Mouse (Mus musculus) neural tube, embryonic 11.5 days (tissue): Measurements from ENCODE around the gene Mr1. TPM values are rescaled to one million over a fixed set of nuclear protein-coding genes. Genes with fewer than 3 reads are reported as not detected.

Experiments
- ATAC-seq: fragments of 200-750 bp; cut with Nextera tagmentation; 2 replicates; pipeline ENCODE4 v1.8.0; 2017; ENCODE audit warnings: moderate number of reproducible peaks, mild to moderate bottlenecking, moderate TSS enrichment, moderate library complexity; ENCODE audit not compliant: insufficient read depth, low FRiP score, low TSS enrichment
- DNase-seq: peaks from one replicate; pipeline ENCODE4 v3.0.0-alpha.2; 2015; ENCODE audit warnings: low spot score
- H3K27ac ChIP-seq: fragments of 300-500 bp; sonication (generic); 2 replicates; pipeline ENCODE4 v1.5.1; 2014; ENCODE audit warnings: low read depth, mild to moderate bottlenecking, low read length
- H3K27me3 ChIP-seq: fragments of 300-500 bp; sonication (generic); 2 replicates; pipeline ENCODE4 v1.6.1; 2014; ENCODE audit warnings: mild to moderate bottlenecking, low read length, mixed read lengths; ENCODE audit not compliant: control insufficient read depth, insufficient read depth
- H3K36me3 ChIP-seq: fragments of 300-500 bp; sonication (generic); 2 replicates; pipeline ENCODE4 v1.6.1; 2014; ENCODE audit warnings: mild to moderate bottlenecking, low read length, moderate library complexity, mixed read lengths; ENCODE audit not compliant: control insufficient read depth, insufficient read depth
- H3K4me1 ChIP-seq: fragments of 300-500 bp; sonication (generic); 2 replicates; pipeline ENCODE4 v1.6.1; 2014; ENCODE audit warnings: low read length, mixed read lengths; ENCODE audit not compliant: control insufficient read depth, insufficient read depth
- H3K4me2 ChIP-seq: fragments of 300-500 bp; sonication (generic); 2 replicates; pipeline ENCODE4 v1.6.1; 2014; ENCODE audit warnings: low read depth, mild to moderate bottlenecking, moderate library complexity
- H3K4me3 ChIP-seq: fragments of 300-500 bp; sonication (generic); 2 replicates; pipeline ENCODE4 v1.5.1; 2014; ENCODE audit warnings: low read depth, low read length
- H3K9ac ChIP-seq: fragments of 300-500 bp; sonication (generic); 2 replicates; pipeline ENCODE4 v1.6.1; 2014; ENCODE audit warnings: mild to moderate bottlenecking, low read length
- H3K9me3 ChIP-seq: fragments of 300-500 bp; sonication (generic); 2 replicates; pipeline ENCODE4 v1.6.1; 2016; ENCODE audit warnings: low read length; ENCODE audit not compliant: control insufficient read depth
- WGBS: fragments of 180-500 bp; shearing (Covaris S2); extraction: QIAGEN DNeasy Blood & Tissue Kit; methylation state at CpG from one replicate; pipeline ENCODE4 v1.1.7; 2014; 5-methylcytosine and 5-hydroxymethylcytosine counted together
- polyA plus RNA-seq: library from polyadenylated mRNA; unstranded; fragments of >200 nt; fragmentation: Nextera tagmentation; extraction: Ambion mirVana; gene quantifications from 2 replicates; pipeline ENCODE4 v1.2.1, GENCODE M21; 2014

Gene Mr1
- polyA plus RNA-seq, 1 experiment from 2014 or later, result 0.37 TPM

DNA sequence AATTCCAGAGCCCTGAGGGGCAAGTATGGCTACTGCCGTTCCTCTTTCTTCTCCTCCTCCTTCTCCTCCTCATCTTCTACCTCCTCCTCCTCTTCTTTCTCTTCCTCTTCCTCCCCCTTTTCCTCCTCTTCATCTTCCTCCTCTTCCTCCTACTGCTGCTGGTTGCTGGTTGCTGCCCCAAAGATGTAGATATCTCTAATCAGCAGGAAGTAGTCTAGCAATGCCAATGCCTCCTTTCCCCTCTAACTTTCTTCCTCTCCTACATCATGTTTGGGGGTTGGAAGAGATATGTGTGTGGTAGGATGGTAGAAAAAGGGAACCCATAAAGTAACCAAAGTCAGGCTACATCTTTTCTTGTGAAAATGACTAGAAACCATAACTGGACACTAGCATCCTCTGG lies 40.3 kb downstream of the Mr1 start:
- Histone ChIP-seq H3K4me2 (no peak overlapping the region), H3K4me1 (peaks cover 5% of the 10 kb centered on the region; the same call in 1 of the 2 replicates), H3K27ac (no peak overlapping the region), H3K36me3 (no peaks in the 10 kb centered on the region), H3K9me3 (no peaks in the 10 kb centered on the region), H3K9ac (no peak overlapping the region), H3K27me3 (no peaks in the 10 kb centered on the region), H3K4me3 (no peak overlapping the region)
- ATAC-seq (no peak), DNase-seq (no peak)
- WGBS, result 80% methylated on average over 1 of the region's 1 CpGs

DNA sequence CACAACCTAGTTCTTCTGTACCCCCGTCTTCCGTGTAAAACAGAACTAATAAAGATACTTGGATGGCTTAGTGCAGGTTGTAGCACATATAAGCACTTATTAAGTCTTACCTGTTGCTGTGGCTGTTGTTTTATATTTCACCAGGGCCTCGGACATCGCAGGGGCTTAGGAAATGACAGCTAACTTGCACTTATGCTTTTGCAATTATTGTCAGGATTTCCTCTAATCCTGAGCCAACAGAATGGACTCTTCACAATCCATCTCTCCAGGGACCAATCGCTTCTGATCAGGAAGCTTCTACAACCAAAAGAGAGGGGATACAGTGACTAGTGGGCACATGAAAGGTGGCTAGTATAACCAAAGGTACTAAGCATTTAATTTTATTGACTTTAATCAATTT lies 42.6 kb downstream of the Mr1 start:
- no peak for ATAC-seq
- Histone ChIP-seq H3K9ac (no peak overlapping the region), H3K4me3 (no peak overlapping the region), H3K36me3 (no peaks in the 10 kb centered on the region), H3K27me3 (no peaks in the 10 kb centered on the region), H3K4me1 (0 out of 2 replicates have a peak, but pooled peaks cover 2% of the 10 kb centered on the region), H3K27ac (no peak overlapping the region), H3K4me2 (no peak overlapping the region), H3K9me3 (no peaks in the 10 kb centered on the region)
- WGBS, result 91% methylated on average over 5 of the region's 5 CpGs
- DNase-seq, result no peak

DNA sequence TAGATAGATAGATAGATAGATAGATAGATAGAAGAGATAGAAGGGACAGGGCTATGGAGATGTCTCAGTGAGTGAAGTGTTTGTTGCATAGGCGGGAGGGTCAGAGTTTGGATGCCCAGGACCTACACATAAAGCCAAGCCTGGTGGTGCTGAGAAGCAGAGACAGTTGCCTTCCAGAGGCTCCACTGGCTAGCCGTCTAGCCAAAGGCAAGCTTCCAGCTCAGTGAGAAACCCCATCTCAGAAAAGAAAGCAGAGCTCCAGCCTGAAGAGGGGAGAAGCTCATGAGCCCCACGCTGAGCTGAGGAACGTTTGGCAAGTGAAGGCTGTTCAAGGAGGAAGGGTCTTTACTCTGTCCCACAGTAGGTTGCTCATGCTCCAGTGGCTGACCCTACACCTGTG lies 44.0 kb downstream of the Mr1 start:
- H3K9ac ChIP-seq, result no peak overlapping the region
- DNase-seq, result no peak
- no peaks in the 10 kb centered on the region for H3K27me3 ChIP-seq
- no peaks in the 10 kb centered on the region for H3K36me3 ChIP-seq
- H3K4me3 ChIP-seq, result no peak overlapping the region
- H3K27ac ChIP-seq, result no peak overlapping the region
- ATAC-seq, result no peak
- no peaks in the 10 kb centered on the region for H3K9me3 ChIP-seq
- WGBS, result 77% methylated on average over 4 of the region's 4 CpGs
- H3K4me1 ChIP-seq, result no peaks in the 10 kb centered on the region
- H3K4me2 ChIP-seq, result no peak overlapping the region

- H3K4me2 ChIP-seq, result peak within 1 kb of the TSS; percentile 84
- peak within 1 kb of the TSS; percentile 99 for H3K9ac ChIP-seq
- no peaks in the 10 kb centered on the region for H3K27me3 ChIP-seq
- ATAC-seq (peak; percentile 98), DNase-seq (peak; percentile 98)
- peak within 1 kb of the TSS; percentile 98 for H3K4me3 ChIP-seq
- no peaks in the 10 kb centered on the region for H3K36me3 ChIP-seq
- peak within 1 kb of the TSS; percentile 64 for H3K27ac ChIP-seq
- no peaks in the 10 kb centered on the region for H3K9me3 ChIP-seq
- under 1% methylated on average over 40 of the region's 40 CpGs for WGBS
- H3K4me1 ChIP-seq, result peaks cover 7% of the 10 kb centered on the region
Observed at GRCm38 (mm10) chr1:155099280-155099848, 47.2 kb downstream of the Mr1 start, which contains the start of gene Ier5. Ier5 (minus strand) TSS chr1:155099636.

DNA sequence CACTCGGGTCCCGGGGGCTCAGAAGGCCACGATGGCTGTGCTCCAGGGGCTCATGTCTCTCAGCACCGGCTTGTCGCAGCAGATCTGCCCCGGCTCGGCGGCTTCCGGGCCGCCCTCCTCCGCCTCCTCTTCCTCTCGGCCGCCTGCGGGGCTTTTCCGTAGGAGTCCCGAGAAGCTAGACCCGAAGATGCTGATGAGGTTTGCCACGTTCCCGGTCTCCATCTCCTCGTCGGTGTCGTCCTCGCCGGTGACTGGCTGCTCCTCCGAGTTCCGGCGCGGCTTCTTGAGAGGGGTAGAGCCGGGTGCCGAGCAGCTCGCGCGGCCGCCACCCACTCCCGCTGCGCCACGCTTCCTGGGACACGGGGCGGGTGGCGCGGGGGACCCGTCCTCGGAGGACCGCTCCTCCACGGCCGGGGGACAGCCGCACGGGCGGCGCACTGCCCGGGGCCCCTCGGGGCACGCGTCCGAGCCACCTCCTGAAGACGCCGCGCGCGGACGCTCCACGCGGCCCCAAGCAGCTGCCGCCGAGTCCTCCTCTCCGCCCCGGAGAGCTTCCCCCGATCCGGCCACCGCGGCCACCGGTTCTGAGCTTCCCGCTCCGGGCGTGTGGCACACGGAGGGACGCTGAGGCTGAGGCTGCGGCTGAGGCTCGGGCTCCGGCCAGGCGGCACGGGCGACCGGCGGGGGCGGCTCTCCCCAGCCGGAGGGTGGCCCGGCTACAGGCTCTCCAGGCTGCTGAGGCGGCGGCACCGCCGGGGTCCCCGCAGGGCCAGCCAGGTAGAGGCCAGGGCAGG lies 47.9 kb downstream of the Mr1 start:
- Histone ChIP-seq H3K27ac (peak overlapping the region; percentile 64), H3K9ac (peak overlapping the region; percentile 99), H3K4me1 (peaks cover 7% of the 10 kb centered on the region), H3K36me3 (no peaks in the 10 kb centered on the region), H3K4me2 (peak overlapping the region; percentile 84), H3K4me3 (peak overlapping the region; percentile 98), H3K27me3 (no peaks in the 10 kb centered on the region), H3K9me3 (no peaks in the 10 kb centered on the region)
- DNase-seq (peak; percentile 65), ATAC-seq (peak; percentile 59)
- WGBS, result under 1% methylated on average over 78 of the region's 93 CpGs

DNA sequence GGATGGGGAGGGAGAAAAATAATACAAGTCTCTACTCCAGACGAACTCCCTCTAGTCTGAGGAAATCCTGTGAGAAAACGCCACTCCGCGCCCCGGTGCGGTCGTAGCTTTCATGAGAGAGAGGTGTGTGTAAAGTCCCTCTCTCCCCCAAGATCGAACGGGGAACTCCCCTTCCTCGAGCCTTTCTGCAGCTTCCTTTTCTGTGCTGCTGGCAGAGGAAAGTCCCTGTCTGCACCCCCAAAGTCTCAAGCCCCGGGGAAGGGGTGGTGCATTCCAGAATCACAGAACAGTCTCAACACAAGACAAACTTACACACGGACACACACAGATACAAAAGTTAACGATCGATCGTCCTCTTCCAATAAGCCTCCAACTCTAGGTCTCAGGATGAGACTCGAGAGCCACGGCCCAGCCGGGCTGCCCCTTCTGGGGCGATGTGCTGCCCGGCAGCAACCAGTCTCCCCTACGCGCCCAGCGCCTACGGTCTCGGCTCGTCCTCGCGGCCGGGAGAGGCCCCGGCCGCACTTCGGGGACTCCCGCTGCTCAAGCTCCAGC lies 48.6 kb downstream of the Mr1 start:
- H3K4me2 ChIP-seq, result peak overlapping the region; percentile 84
- H3K36me3 ChIP-seq, result no peaks in the 10 kb centered on the region
- H3K9ac ChIP-seq, result peak overlapping the region; percentile 99
- H3K4me3 ChIP-seq, result peak overlapping the region; percentile 98
- whole genome bisulfite sequencing, result 0% methylated on average over 33 of the region's 33 CpGs
- peak overlapping the region; percentile 64; the same call in 1 of the 2 replicates for H3K27ac ChIP-seq
- DNase-seq (peak; percentile 55), ATAC-seq (no peak)
- H3K9me3 ChIP-seq, result no peaks in the 10 kb centered on the region
- H3K27me3 ChIP-seq, result no peaks in the 10 kb centered on the region
- H3K4me1 ChIP-seq, result peaks cover 13% of the 10 kb centered on the region

GRCm38 (mm10) chr1:155097354-155097753 lies 49.3 kb downstream of the Mr1 start:
- Histone ChIP-seq H3K27ac (no peak overlapping the region), H3K4me2 (peak overlapping the region; percentile 84), H3K27me3 (no peaks in the 10 kb centered on the region), H3K4me1 (peaks cover 19% of the 10 kb centered on the region), H3K9me3 (no peaks in the 10 kb centered on the region), H3K9ac (peak overlapping the region; percentile 99), H3K36me3 (no peaks in the 10 kb centered on the region), H3K4me3 (peak overlapping the region; percentile 98)
- ATAC-seq, result no peak
- no peak for DNase-seq
- WGBS, result 35% methylated on average over 6 of the region's 6 CpGs

GRCm38 (mm10) chr1:155096620-155097261 lies 49.9 kb downstream of the Mr1 start:
- ATAC-seq (no peak), DNase-seq (no peak)
- Histone ChIP-seq H3K9me3 (no peaks in the 10 kb centered on the region), H3K36me3 (no peaks in the 10 kb centered on the region), H3K27ac (no peak overlapping the region), H3K4me2 (peak overlapping the region; percentile 84), H3K4me1 (peaks cover 23% of the 10 kb centered on the region), H3K4me3 (peak overlapping the region; percentile 98; the same call in 1 of the 2 replicates), H3K27me3 (no peaks in the 10 kb centered on the region), H3K9ac (no peak overlapping the region)
- WGBS, result 89% methylated on average over 4 of the region's 4 CpGs
